Mouse (Mus musculus): ENCODE data around the gene Fbxo8.

DNA sequence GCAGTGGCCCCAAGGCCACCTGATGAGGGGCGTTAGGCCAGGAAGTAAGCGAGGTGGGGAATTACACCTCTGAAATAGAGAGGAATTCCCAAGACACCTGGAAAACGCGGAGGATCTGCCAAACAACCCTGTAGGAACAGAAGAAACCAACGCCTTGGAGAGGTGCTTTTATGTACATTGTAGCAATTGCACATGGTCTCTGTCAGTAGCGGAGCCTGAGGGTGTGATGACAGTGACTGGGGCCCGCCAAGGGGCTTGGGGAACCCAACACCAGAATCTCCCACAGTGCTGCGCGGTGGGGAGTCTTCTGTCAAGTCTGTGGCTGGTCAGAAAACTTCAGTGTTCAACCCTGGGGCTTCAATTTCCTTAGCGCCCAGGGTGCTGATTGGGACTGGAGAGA lies 72.5 kb downstream of the Fbxo8 start:
- TF ChIP-seq CTCF (IDR thresholded peaks at IDR 0.05; ENCODE audit: borderline replicate concordance, insufficient read depth, low read length) (no peak), POLR2A (IDR thresholded peaks at IDR 0.05; ENCODE audit: low read depth, low read length) (no peak)

Measured in embryonic fibroblast, embryonic 13.5 days (primary cell).